Mouse (Mus musculus) cerebellum, adult 9-11 months (tissue): ENCODE measurements around the gene Plin2.
"Not testable (repeated sequence)": the region's sequence is repeated elsewhere in the genome, so short reads cannot be mapped to it uniquely, and the experiment has no call there.

ENCODE experiments used
- DNase-seq: peaks from one replicate; pipeline ENCODE4 v3.0.0; 2022

The Plin2 gene

DNA sequence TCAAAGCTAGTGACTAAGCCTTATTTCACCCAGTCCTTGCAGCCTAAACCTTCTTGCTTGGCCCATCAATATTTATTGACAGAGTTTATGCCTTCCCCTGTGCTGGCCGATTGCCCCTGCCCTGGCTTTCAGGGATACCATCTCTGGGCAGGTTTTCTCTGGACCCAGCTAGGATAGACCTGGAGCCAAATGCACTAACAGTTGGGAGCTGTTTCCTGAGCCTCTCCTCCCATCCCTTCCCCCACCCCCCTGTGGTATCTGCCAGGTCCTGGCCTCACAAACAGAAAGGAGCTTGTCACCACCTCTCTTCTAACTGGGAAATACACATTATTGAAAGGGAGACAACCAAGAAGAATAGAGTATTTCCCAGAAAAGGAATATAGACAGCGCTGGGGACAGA, 12.0 kb upstream of the Plin2 start:
- DNase-seq: peak; percentile 58

DNA sequence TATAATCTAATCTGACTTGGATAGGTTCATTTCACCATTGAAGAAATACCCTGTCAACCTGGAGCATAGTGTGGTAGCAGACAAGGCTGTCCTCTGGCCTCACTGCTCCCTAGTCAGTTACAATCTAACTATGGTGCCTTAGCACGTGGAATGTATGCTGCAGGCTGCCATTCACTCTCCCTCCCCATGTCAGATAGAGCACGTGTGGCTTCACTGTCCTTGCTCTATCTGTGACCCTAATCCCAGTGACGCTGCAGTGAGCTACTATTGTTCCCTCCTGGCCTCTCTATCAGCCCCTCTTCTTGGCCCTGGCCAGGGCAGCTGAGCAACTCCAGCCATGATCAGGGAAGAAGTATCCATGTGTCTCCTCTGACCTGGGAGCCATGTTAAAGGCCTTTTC, 11.6 kb upstream of the Plin2 start:
- no peak for DNase-seq

DNA sequence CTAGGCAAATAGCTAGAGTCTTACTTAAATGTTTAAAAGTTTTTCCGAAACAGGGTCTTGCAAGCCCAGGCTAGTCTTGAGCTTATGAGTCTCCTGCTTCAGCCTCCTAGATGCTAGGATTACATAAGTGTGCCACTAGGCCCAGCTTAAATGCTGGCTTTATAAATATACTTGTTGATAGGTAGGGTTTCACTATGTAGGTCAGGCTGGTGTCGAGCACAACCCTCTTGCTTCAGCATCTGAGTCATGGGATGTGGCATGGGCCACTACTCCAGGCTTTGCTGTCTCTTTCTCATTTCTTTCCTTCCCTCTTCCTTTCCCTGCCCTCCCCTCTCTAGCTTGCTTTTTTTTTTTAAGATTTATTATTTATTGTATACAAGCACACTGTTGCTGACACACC, 9.8 kb upstream of the Plin2 start:
- no peak for DNase-seq

DNA sequence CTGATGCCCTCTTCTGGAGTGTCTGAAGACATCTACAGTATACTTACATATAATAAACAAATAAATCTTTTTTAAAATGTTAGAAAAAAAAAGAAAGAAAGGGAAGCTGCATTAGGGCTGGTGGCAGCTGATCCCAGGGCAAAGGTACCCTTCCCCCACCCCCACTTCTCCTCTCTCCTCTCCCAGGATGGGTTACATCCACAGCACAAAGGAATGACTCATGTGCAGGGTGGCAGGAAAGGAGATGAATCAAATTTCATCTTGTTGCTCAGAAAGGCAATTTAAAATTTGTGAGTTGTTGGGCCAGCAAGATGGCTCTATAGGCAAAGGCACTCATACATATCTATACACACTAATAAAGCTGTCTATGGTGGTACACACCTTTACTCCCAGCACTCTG, 6.9 kb upstream of the Plin2 start:
- no peak for DNase-seq

DNA sequence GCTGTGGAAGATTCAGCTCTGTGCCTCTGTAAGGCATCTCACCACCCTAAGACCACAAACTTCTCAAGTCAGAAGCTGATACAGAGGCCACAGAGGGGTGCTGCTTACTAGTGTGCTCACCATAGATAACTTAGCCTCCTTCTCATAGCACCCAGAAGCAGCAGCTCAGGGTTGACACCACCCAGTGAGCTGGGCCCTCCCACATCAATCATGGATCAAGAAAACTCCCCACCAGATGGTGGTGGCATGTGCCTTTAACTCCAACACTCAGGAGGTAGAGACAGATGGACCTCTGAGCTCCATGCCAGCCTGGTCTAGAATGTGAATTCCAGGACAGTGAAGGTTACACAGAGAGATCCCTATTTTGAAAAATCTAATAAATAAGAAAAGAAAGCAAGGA, 4.9 kb upstream of the Plin2 start:
- peak; percentile 64 for DNase-seq

DNA sequence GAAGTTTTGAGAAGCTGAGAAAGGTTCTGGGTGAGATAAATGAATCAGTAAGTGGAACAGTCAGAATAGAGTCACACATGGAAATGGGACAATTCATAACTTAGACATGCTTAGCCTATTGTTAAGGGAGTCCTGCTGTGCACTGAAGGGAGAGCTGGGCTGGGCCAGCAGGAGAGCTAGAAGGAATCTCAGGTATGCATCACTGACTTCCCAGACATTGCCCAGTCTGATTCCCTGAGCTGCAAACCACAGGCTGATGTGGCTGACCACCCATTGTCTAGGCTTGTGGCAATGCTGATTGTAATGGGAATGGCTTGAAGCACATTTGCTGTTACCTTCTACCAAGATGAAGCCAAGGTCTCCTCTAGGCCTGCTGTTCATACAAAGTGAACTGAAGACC, 4.3 kb upstream of the Plin2 start:
- not testable (repeated sequence) for DNase-seq

DNA sequence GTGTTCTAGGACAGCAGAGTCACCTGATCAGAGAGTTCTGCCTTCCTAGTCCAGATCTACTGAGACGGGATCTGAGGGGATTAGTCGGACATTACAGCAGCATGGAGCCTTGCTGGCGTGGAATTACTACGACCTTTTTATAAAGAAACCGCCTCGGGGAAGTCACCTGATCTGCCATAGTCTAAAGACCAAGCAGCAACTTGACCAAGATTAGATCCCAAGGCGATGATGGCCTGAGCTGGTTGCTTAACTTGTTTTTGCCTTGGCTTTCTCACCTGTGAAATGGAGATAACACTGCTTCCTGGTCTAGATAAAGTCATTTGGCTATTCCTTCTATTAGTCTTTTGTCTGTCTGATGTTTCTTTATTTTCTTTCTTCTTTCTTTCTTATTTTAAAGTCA, 2.6 kb upstream of the Plin2 start:
- DNase-seq: no peak

DNA sequence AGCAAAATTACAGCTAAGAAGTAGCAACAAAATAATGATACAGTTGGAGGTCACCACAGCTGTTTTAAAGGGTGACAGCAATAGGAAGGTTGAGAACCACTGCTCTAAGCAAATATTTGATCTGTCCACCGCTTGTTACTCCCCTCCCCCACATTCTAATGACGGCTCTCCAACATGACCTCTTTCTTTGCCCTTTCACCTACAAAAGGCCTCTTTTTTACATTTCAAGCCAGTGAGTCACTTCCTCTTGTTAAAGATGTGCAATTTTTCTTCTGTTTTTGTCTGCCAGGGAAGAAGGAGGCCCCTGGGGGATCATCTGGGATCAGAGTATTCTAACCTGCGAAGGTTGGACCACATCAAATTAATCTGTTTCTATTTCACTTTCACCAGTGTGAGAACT, 1.9 kb upstream of the Plin2 start:
- no peak for DNase-seq

DNA sequence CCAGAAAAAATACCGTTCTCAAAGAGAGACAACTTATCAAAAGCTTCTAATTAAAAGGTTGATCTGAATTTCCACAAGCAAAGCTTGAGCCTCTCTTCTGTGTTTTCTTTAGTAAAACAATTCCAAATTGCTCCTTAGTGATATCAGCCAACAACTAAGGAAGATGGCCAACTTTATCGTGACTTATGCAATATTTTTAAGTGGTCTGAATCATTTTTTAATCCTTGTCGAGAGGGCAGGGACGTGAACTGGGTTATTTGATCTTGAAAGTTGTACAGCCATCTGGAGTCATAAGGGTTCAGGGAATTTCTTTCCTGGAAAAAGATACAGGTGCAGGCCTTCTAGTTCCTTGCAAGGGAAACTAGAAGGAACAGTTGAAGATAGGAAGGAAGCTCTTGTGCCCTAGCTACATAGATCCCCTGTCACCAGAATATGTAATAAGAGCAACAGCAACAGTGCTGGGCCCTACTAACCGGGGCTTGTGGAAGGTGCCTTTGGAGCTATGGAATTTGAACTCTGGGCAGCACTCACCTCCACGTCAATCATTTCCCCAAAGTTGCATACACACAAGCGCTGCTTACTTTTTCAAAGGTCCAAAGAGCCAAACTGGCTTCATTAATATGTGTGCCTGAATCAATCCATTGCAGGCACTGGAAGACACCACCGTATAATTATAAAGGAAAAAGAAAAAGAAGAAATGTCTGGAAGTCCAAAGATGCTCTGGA, 884 bp upstream of the Plin2 start:
- DNase-seq: no peak

DNA sequence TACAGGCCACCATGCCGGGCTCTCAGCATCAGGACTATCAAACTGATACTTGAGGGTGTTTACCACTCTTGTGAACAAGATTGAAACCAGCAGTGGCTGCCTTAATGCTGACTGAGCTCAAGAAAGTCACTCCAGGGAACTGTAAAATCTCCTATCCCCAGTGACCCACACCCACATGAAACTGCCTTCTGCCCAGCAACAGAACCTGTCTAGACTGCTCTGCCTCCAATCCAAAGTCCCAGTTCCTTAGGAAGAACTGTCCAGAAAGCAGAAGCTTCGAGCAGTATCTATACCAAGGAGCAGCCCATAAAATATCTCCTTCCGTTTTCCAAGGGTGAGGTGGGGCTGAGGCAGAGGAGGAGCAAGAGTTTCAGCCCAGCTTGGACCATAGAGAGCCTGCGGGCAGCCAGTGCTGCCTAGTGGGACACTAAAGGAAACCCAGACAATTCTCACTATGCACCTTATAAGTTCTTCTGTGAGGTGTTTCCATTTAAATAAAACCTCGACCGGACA, 563 bp downstream of the Plin2 start:
- not testable (repeated sequence) for DNase-seq

DNA sequence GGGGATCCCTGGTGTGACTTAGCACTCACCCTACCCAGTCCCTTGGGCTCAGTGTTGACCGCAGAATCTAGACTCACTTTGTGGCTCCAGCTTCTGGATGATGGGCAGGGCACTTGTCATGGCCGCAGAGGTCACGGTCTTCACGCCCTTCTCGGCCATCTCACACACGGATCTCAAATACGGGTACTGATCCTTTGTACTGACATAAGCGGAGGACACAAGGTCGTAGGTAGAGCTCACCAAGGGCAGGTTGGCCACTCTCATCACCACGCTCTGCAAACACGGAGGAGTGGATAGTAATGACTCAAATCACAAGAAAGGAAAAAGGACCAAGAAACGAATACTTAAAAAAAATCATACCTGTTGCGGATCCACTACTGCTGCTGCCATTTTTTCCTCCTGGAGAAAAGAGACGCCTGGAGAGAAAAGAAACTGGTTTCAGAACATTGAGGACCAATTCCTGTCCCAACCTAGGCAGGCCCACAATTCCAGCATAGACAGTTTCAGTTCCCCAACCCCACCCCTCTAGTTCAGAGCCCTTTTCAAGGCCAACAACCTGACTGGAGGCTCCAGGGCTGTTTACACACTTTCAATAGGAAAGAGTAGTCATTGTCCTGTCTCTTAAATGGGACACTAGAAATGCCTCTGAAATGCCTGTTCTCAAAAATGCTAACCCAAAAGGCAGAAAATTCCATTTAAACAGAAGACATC, 1.4 kb downstream of the Plin2 start:
- DNase-seq: no peak

DNA sequence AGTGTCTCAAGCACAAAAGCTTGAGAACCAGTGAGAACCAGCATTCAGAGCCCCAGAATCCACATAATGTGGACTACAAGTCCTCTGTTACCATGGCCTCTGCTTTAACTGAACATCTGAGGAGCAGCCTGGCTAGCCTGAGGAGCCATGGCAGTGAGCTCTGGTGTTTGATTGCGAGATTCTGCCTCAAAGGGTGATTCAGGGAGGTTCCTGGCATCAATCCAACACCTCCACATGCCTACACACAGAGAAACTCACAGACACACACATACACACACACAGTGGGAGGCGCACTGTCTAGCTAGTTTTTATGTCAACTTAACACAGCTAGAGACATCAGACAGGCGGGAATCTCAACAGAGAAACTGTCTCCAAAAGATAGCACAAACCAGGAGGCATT, 4.3 kb downstream of the Plin2 start:
- DNase-seq: no peak

DNA sequence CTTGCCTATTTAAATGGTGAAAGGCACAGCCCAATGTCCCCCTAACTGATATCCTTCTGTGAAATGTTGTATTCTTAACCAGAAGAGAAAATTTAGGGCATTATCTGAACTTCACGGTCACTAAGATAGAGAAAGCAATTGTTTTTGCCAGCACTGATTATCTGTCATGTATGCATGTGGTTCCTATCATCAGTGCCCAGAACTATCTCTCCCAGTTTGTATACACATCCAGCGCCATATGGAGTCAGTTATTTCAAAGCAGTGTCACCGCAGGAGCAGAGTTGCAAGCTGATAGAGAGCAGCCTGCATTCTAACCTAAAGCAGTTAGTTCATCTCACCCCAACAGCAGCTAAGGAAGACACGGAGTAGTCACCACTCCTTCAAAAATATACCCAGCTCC, 5.9 kb downstream of the Plin2 start:
- DNase-seq: no peak

DNA sequence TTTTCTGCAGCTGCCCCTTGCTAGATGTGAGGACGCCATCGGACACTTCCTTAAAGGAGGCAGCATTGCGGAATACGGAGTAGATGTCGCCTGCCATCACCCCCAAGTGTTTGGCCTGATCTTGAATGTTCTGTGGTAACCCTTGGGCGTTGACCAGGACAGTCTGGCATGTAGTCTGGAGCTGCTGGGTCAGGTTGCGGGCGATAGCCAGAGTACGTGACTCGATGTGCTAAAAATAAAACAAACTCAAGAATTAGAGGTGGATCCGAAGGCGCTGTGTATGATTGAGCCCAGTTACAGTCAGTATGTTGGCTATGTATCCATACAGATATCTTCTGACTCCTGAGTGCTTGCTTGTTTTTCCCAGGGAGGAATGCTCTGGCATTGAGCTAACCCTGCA, 12.7 kb downstream of the Plin2 start:
- no peak for DNase-seq

DNA sequence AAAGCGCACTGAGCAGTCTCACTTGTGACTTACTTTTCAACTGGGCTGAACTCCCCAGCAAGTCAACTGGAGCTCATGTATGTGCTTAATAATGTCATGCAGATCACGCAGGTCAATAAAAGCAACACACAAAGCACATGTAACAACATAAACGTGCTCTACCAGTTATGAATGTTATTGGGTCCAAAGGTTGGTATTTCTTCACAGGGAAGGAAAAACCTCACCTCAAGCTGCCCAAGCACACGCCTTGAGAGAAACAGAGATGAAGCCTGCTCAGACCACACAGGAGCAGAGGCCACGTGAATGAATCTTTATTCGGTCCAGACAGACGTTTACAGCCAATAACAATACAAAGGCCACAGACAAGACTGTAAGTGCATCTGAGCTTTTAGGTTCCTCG, 13.4 kb downstream of the Plin2 start:
- DNase-seq: not testable (repeated sequence)

DNA sequence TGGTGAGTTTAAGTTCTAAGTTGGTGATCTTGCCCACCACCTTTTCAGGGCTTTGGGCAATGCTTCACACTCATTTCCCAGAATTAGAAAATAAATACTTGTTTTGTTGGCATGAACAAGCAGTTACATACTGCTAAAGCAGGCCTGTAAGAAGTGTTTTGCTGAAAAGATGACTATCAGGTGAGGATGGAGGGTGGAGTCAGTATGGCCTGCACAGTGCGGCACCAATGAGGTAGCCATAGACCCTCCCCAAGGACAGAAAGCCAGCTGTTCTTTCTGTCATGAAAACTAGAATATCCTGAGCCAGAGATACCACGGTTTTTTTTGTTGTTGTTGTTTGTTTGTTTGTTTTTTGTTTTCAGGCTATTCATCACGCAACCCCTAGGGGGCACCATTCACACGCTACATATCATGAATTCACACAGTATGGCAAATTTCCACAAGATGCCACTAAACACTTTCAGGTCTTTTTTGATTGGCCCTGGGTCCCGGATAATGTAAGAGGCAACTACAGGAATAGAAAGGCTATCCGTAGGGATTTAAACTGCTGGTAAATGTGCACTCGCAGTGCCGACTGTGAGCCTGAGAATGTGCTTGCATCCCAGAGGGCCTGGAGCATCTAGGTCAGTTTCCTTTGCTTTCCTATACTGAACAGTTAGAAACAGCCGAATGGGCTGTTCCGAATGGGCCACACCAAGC, 18.0 kb downstream of the Plin2 start:
- DNase-seq: peak; percentile 40

DNA sequence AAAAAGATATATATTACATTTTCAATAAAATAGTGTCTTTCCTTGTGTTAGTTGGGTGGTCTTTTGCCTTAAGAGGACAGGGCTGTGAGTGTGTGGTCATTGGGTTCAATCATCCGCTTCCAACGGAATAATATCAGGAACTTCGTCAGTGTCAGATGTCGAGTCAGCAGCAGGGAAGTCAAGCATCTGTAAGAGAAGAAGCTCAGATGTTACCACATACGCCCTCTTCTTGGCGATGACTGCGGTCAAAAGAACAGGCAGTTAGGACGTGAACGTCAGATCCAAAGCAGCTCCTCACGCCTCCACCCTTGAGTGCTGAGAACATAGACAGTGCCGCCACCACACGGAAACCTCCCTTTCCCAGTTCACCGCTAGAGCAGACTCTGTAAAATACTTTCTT, 21.5 kb downstream of the Plin2 start:
- DNase-seq: not testable (repeated sequence)

DNA sequence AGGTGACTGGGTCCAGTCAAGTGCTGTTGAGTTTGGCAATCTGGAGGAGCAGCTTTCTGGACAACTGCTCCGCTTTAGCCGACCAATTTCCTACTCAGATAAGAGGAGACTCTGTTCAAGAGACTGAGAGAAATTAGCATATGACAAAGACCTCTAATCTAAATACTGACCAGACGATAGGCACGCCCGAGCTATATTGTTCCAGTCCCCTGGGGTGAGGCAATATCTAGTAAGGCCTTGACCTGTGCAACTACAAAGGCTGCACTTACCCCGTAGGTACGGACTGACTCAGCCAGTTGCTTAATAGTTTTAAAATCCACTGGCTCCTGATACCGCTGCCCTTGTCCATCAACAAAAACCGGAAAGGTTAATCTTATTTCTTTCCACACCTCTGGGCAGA, 32.3 kb downstream of the Plin2 start:
- not testable (repeated sequence) for DNase-seq

DNA sequence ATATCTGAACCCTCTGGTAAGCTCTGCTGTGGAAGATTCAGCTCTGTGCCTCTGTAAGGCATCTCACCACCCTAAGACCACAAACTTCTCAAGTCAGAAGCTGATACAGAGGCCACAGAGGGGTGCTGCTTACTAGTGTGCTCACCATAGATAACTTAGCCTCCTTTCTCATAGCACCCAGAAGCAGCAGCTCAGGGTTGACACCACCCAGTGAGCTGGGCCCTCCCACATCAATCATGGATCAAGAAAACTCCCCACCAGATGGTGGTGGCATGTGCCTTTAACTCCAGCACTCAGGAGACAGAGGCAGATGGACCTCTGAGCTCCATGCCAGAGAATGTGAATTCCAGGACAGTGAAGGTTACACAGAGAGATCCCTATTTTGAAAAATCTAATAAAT, 35.0 kb downstream of the Plin2 start:
- DNase-seq: peak; percentile 55

DNA sequence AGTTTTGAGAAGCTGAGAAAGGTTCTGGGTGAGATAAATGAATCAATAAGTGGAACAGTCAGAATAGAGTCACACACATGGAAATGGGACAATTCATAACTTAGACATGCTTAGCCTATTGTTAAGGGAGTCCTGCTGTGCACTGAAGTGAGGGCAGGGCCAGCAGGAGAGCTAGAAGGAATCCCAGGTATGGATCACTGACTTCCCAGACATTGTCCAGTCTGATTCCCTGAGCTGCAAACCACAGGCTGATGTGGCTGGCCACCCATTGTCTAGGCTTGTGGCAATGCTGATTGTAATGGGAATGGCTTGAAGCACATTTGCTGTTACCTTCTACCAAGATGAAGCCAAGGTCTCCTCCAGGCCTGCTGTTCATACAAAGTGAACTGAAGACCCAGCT, 35.5 kb downstream of the Plin2 start:
- DNase-seq: not testable (repeated sequence)

DNA sequence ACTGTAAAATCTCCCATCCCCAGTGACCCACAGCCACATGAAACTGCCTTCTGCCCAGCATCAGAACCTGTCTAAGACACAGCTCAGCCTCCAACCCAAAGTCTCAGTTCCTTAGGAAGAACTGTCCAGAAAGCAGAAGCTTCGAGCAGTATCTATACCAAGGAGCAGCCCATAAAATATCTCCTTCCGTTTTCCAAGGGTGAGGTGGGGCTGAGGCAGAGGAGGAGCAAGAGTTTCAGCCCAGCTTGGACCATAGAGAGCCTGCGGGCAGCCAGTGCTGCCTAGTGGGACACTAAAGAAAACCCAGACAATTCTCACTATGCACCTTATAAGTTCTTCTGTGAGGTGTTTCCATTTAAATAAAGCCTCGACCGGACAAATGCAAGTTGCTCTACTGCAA, 37.3 kb downstream of the Plin2 start:
- DNase-seq: not testable (repeated sequence)

DNA sequence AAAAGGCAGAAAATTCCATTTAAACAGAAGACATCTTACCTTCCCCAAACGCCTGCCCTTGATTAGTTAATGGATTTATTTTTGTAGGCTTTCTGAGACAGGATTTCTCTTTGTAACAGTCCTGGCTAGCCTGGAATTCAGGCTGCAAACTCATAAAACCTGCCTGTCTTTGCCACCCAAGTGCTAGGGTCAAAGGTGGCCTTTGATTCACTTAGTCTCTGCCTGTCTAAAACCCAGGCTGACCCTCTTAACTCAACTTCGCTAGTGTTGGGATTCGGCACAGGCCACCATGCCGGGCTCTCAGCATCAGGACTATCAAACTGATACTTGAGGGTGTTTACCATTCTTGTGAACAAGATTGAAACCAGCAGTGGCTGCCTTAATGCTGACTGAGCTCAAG, 38.0 kb downstream of the Plin2 start:
- DNase-seq: no peak

DNA sequence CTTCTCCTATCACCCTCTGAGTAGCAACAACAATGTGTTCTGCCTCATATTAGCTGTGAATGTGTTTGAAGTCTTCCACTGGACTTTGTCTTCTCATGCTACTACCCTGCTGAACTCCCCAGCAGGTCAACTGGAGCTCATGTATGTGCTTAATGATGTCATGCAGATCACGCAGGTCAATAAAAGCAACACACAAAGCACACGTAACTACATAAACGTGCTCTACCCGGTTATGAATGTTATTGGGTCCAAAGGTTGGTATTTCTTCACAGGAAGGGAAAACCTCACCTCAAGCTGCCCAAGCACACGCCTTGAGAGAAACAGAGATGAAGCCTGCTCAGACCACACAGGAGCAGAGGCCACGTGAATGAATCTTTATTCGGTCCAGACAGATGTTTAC, 43.4 kb downstream of the Plin2 start:
- not testable (repeated sequence) for DNase-seq

DNA sequence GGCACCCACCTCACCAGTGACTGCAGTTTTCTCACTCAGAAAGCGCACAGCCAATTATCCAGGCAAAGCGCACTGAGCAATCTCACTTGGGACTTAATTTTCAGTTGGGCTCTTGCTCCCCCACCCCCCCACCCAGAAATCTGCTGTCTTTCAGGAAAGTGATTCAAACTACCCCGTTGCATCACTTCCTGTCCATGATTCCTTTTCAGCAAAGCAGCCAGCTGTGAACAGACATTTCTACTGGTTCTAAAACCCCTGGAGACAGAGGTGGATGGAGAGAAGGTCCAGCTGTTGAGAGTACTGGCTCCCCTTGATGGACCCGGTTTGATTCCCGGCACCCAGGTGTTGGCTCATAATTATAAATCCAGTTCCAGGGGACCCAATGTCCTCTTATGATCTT, 44.4 kb downstream of the Plin2 start:
- DNase-seq: no peak
